Mouse (Mus musculus) retina, postnatal 7 days (tissue): ENCODE results near the gene Olfr1537.

Source experiments
- DNase-seq: peaks from one replicate; pipeline ENCODE4 v3.0.0-alpha.2; 2012; ENCODE audit warnings: low read depth, low spot score

The Olfr1537 gene

GRCm38 (mm10) chr9:39249894-39250293, at the start of gene Olfr1537:
TSS of gene Olfr1537 (minus strand) at chr9:39249994.
- no peak for DNase-seq

GRCm38 (mm10) chr9:39287136-39287535, 37.3 kb upstream of the Olfr1537 start:
- DNase-seq: no peak

- no peak for DNase-seq
Observed at GRCm38 (mm10) chr9:39276718-39277117, 26.9 kb upstream of the Olfr1537 start, which contains the start of gene Olfr945. TSS of gene Olfr945 (minus strand) at chr9:39276818.

- DNase-seq: no peak
Observed at GRCm38 (mm10) chr9:39201620-39202019, 48.2 kb downstream of the Olfr1537 start, which contains the start of gene Olfr944. TSS of gene Olfr944 (plus strand) at chr9:39201920.
